ENCODE assay signal across 8 mouse cellular contexts in the genomic region with DNA sequence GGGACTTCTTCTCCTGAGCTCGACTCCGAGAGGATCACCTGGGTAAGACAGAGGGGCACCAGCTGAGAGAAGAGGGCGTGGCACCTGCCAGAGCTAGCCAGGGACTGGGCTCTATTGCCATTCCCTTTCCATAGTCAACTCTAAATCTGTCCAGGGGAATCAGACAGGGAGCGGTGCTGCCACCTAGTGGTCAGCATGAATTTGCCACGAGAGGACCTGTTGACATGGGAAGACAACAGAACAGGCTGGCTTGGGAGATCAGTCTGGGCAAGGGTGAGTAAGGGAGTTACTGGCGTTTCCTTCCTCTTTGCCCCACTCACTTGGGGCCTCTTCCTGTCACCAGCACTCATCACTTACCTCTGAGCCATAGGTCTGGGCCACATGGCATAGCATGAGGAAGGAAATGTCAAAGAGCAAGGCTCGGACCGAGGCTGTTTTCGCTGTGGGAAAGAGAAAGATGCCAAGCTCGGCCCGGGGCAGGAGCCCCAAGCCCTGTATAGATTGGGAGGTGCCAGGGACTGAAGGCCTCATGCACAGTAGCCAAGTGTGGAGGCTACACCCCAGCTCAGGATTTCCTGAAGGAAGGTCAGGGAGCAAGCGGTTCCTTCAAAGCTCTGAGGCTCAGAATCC. TPM values are rescaled to one million over a fixed set of nuclear protein-coding genes. Genes with fewer than 3 reads are reported as not detected.
DNase-seq lines count a peak whose midpoint lies in the region; ATAC-seq and TF ChIP-seq lines count a peak whose summit lies in the region.

No protein-coding gene starts in this region.

- peak overlapping the region; percentile 10; the same call in 1 of the 2 replicates for H3K27ac ChIP-seq in kidney, adult 2 months (ENCODE audit: insufficient read depth, low read depth, low read length)
- no peak overlapping the region for H3K27ac ChIP-seq in limb, embryonic 14.5 days (replicated peaks; ENCODE audit: low read depth, low read length)
- H3K27ac ChIP-seq in midbrain, postnatal 0 days (ENCODE audit: low read depth, low read length): no peak overlapping the region
- peak overlapping the region; percentile 68 for H3K27ac ChIP-seq in stomach, embryonic 16.5 days (ENCODE audit: low read length)

- no peak overlapping the region for H3K4me3 ChIP-seq in kidney, adult 2 months (ENCODE audit: insufficient read depth, low read depth, low read length)
- no peak overlapping the region for H3K4me3 ChIP-seq in limb, embryonic 14.5 days (replicated peaks; ENCODE audit: low read length)
- H3K4me3 ChIP-seq in midbrain, postnatal 0 days (ENCODE audit: low read depth, low read length): no peak overlapping the region
- H3K4me3 ChIP-seq in stomach, embryonic 16.5 days (replicated peaks; ENCODE audit: low read length): no peak overlapping the region

- no peak overlapping the region for H3K4me2 ChIP-seq in limb, embryonic 14.5 days (replicated peaks; ENCODE audit: low read depth, low read length, severe bottlenecking)
- H3K4me2 ChIP-seq in midbrain, postnatal 0 days (ENCODE audit: low read depth, low read length, poor library complexity, severe bottlenecking): no peak overlapping the region
- H3K4me2 ChIP-seq in stomach, embryonic 16.5 days (ENCODE audit: low read depth, low read length): no peak overlapping the region

- no peaks in the 10 kb centered on the region for H3K27me3 ChIP-seq in kidney, adult 2 months (replicated peaks; ENCODE audit: control insufficient read depth, insufficient read depth, low read length)
- no peaks in the 10 kb centered on the region for H3K27me3 ChIP-seq in limb, embryonic 14.5 days (ENCODE audit: control insufficient read depth, insufficient read depth, low read length)
- no peaks in the 10 kb centered on the region for H3K27me3 ChIP-seq in midbrain, postnatal 0 days (ENCODE audit: insufficient read depth, low read length)
- H3K27me3 ChIP-seq in stomach, embryonic 16.5 days (ENCODE audit: control insufficient read depth, insufficient read depth, low read length): no peaks in the 10 kb centered on the region

- DNase-seq in 3T3-L1 (ENCODE audit: low read depth, low spot score): peak; percentile 95
- DNase-seq in adrenal gland, adult 18-20 months (ENCODE audit: low spot score in 2 of 2): peak; percentile 76 to 86
- DNase-seq in embryo, embryonic 11.5 days (ENCODE audit: low read depth, low spot score): peak; percentile 74
- DNase-seq in kidney, adult 2 months: peak; percentile 89
- peak; percentile 80 for DNase-seq in limb, embryonic 14.5 days (ENCODE audit: low spot score)
- peak; percentile 82 for DNase-seq in midbrain, postnatal 0 days (ENCODE audit: low spot score)

- no peaks in the 10 kb centered on the region; the same call in 1 of the 2 replicates for H3K36me3 ChIP-seq in kidney, adult 2 months (ENCODE audit: control insufficient read depth, insufficient read depth, low read length)
- peaks cover 84% of the 10 kb centered on the region for H3K36me3 ChIP-seq in limb, embryonic 14.5 days (ENCODE audit: control insufficient read depth, insufficient read depth, low read length)
- H3K36me3 ChIP-seq in midbrain, postnatal 0 days (ENCODE audit: insufficient read depth, low read length): peaks cover 75% of the 10 kb centered on the region
- H3K36me3 ChIP-seq in stomach, embryonic 16.5 days (ENCODE audit: control insufficient read depth, insufficient read depth, low read length): peaks cover 29% of the 10 kb centered on the region; the same call in 1 of the 2 replicates

- WGBS in kidney, adult 2 months: 31% methylated on average over 12 of the region's 12 CpGs
- 50% methylated on average over 12 of the region's 12 CpGs for WGBS in limb, embryonic 14.5 days
- 57% methylated on average over 12 of the region's 12 CpGs for WGBS in midbrain, postnatal 0 days
- WGBS in stomach, embryonic 16.5 days: 49% methylated on average over 12 of the region's 12 CpGs

- H3K9me3 ChIP-seq in limb, embryonic 14.5 days (ENCODE audit: control insufficient read depth, low read length): no peaks in the 10 kb centered on the region
- no peaks in the 10 kb centered on the region for H3K9me3 ChIP-seq in midbrain, postnatal 0 days (ENCODE audit: low read length)
- no peaks in the 10 kb centered on the region for H3K9me3 ChIP-seq in stomach, embryonic 16.5 days (replicated peaks; ENCODE audit: control insufficient read depth, low read length)

- H3K4me1 ChIP-seq in kidney, adult 2 months (ENCODE audit: control insufficient read depth, insufficient read depth, low read length): peaks cover 21% of the 10 kb centered on the region
- H3K4me1 ChIP-seq in limb, embryonic 14.5 days (ENCODE audit: control insufficient read depth, insufficient read depth, low read length): peaks cover 9% of the 10 kb centered on the region; the same call in 1 of the 2 replicates
- no peaks in the 10 kb centered on the region for H3K4me1 ChIP-seq in midbrain, postnatal 0 days (ENCODE audit: insufficient read depth, low read length)
- H3K4me1 ChIP-seq in stomach, embryonic 16.5 days (ENCODE audit: control insufficient read depth, insufficient read depth, low read length): peaks cover 26% of the 10 kb centered on the region

- peak; percentile 77 for ATAC-seq in granulocyte monocyte progenitor cell, adult 5-6 weeks (replicated peaks; ENCODE audit: poor library complexity, severe bottlenecking)
- peak; percentile 31; the same call in 1 of the 2 replicates for ATAC-seq in limb, embryonic 14.5 days (ENCODE audit: low FRiP score, low read depth)
- peak; percentile 34 for ATAC-seq in midbrain, postnatal 0 days (ENCODE audit: low FRiP score)
- ATAC-seq in stomach, embryonic 16.5 days (ENCODE audit: insufficient read depth, low FRiP score): peak; percentile 19

- TF ChIP-seq CTCF in kidney, adult 2 months (conservative IDR thresholded peaks at IDR 0.05; ENCODE audit: insufficient read depth, insufficient read length, low read depth, low read length): peak; percentile 96
- TF ChIP-seq CTCF in midbrain, postnatal 0 days (IDR thresholded peaks at IDR 0.05): peak; percentile 95

- no peak for TF ChIP-seq POLR2A in kidney, adult 2 months (IDR thresholded peaks at IDR 0.05; ENCODE audit: low read depth, low read length)
- TF ChIP-seq POLR2A in limb, embryonic 14.5 days (IDR thresholded peaks at IDR 0.05; ENCODE audit: borderline replicate concordance, extremely low read depth, insufficient read depth, insufficient read length): no peak

- H3K9ac ChIP-seq in limb, embryonic 14.5 days (ENCODE audit: low read depth, low read length, severe bottlenecking): no peak overlapping the region
- no peak overlapping the region for H3K9ac ChIP-seq in midbrain, postnatal 0 days (replicated peaks; ENCODE audit: low read length, poor library complexity, severe bottlenecking)
- H3K9ac ChIP-seq in stomach, embryonic 16.5 days (ENCODE audit: low read length): 0 out of 2 replicates have a peak overlapping the region, but pooled peaks have one; percentile 46

RNA-seq across cellular contexts. Expression of a gene that starts 9.5 kb away (rescaled TPM):
- total RNA-seq in adrenal gland, adult 18-20 months (2021): not detected
- total RNA-seq in granulocyte monocyte progenitor cell, adult 5-6 weeks (2014; fragmentation: Nextera tagmentation): not detected in 2 replicates
- not detected in 2 replicates for total RNA-seq in granulocyte monocyte progenitor cell, adult 5-6 weeks (2017)
- polyA plus RNA-seq in kidney, adult 2 months (2012; rRNA removed): not detected in 2 replicates
- polyA plus RNA-seq in limb, embryonic 14.5 days (2012; rRNA removed): 0.11 TPM in 1 of 2 replicates, not detected in the other
- not detected in 2 replicates for polyA plus RNA-seq in limb, embryonic 14.5 days (2014; fragmentation: Nextera tagmentation; extraction: Ambion mirVana)
- total RNA-seq in midbrain, postnatal 0 days (2014; rRNA removed): not detected in 2 replicates
- polyA plus RNA-seq in midbrain, postnatal 0 days (2015; fragmentation: Nextera tagmentation; extraction: Ambion mirVana): not detected in 2 replicates
- polyA plus RNA-seq in stomach, embryonic 16.5 days (2015; fragmentation: Nextera tagmentation; extraction: Ambion mirVana): not detected in 2 replicates

RNA-seq across cellular contexts. Expression of a gene that starts 18.7 kb away (rescaled TPM):
- 10 to 100 TPM; 46.1 to 49.2 TPM for total RNA-seq in adrenal gland, adult 18-20 months (2021)
- 57.3 and 68.2 TPM in 2 replicates for total RNA-seq in granulocyte monocyte progenitor cell, adult 5-6 weeks (2014; fragmentation: Nextera tagmentation)
- 37.6 and 42.6 TPM in 2 replicates for total RNA-seq in granulocyte monocyte progenitor cell, adult 5-6 weeks (2017)
- 45.3 and 54.1 TPM in 2 replicates for polyA plus RNA-seq in kidney, adult 2 months (2012; rRNA removed)
- 83.4 and 104 TPM in 2 replicates for polyA plus RNA-seq in limb, embryonic 14.5 days (2012; rRNA removed)
- polyA plus RNA-seq in limb, embryonic 14.5 days (2014; fragmentation: Nextera tagmentation; extraction: Ambion mirVana): 43.9 and 48.3 TPM in 2 replicates
- 66.6 and 81.2 TPM in 2 replicates for total RNA-seq in midbrain, postnatal 0 days (2014; rRNA removed)
- 52.2 and 59.8 TPM in 2 replicates for polyA plus RNA-seq in midbrain, postnatal 0 days (2015; fragmentation: Nextera tagmentation; extraction: Ambion mirVana)
- polyA plus RNA-seq in stomach, embryonic 16.5 days (2015; fragmentation: Nextera tagmentation; extraction: Ambion mirVana): 42.2 and 44.2 TPM in 2 replicates

RNA-seq across cellular contexts. Expression of a gene that starts 28.2 kb away (rescaled TPM):
- 100 to 1,000 TPM; 114 to 118 TPM for total RNA-seq in adrenal gland, adult 18-20 months (2021)
- total RNA-seq in granulocyte monocyte progenitor cell, adult 5-6 weeks (2014; fragmentation: Nextera tagmentation): 77.3 and 81.3 TPM in 2 replicates
- 67.4 and 90.0 TPM in 2 replicates for total RNA-seq in granulocyte monocyte progenitor cell, adult 5-6 weeks (2017)
- polyA plus RNA-seq in kidney, adult 2 months (2012; rRNA removed): 307 and 331 TPM in 2 replicates
- polyA plus RNA-seq in limb, embryonic 14.5 days (2012; rRNA removed): 208 and 228 TPM in 2 replicates
- polyA plus RNA-seq in limb, embryonic 14.5 days (2014; fragmentation: Nextera tagmentation; extraction: Ambion mirVana): 141 and 145 TPM in 2 replicates
- total RNA-seq in midbrain, postnatal 0 days (2014; rRNA removed): 114 and 129 TPM in 2 replicates
- 182 and 183 TPM in 2 replicates for polyA plus RNA-seq in midbrain, postnatal 0 days (2015; fragmentation: Nextera tagmentation; extraction: Ambion mirVana)
- 147 and 157 TPM in 2 replicates for polyA plus RNA-seq in stomach, embryonic 16.5 days (2015; fragmentation: Nextera tagmentation; extraction: Ambion mirVana)

RNA-seq across cellular contexts. Expression of a gene that starts 29.9 kb away (rescaled TPM):
- 10 to 100 TPM; 90.2 to 91.0 TPM for total RNA-seq in adrenal gland, adult 18-20 months (2021)
- 39.3 and 39.5 TPM in 2 replicates for total RNA-seq in granulocyte monocyte progenitor cell, adult 5-6 weeks (2014; fragmentation: Nextera tagmentation)
- total RNA-seq in granulocyte monocyte progenitor cell, adult 5-6 weeks (2017): 23.0 and 24.2 TPM in 2 replicates
- 92.7 and 97.2 TPM in 2 replicates for polyA plus RNA-seq in kidney, adult 2 months (2012; rRNA removed)
- polyA plus RNA-seq in limb, embryonic 14.5 days (2012; rRNA removed): 149 and 157 TPM in 2 replicates
- polyA plus RNA-seq in limb, embryonic 14.5 days (2014; fragmentation: Nextera tagmentation; extraction: Ambion mirVana): 55.9 and 63.2 TPM in 2 replicates
- total RNA-seq in midbrain, postnatal 0 days (2014; rRNA removed): 774 and 843 TPM in 2 replicates
- polyA plus RNA-seq in midbrain, postnatal 0 days (2015; fragmentation: Nextera tagmentation; extraction: Ambion mirVana): 165 and 182 TPM in 2 replicates
- polyA plus RNA-seq in stomach, embryonic 16.5 days (2015; fragmentation: Nextera tagmentation; extraction: Ambion mirVana): 32.9 and 37.8 TPM in 2 replicates

RNA-seq across cellular contexts. Expression of a gene that starts 46.4 kb away (rescaled TPM):
- total RNA-seq in adrenal gland, adult 18-20 months (2021): not detected
- not detected in 2 replicates for total RNA-seq in granulocyte monocyte progenitor cell, adult 5-6 weeks (2014; fragmentation: Nextera tagmentation)
- total RNA-seq in granulocyte monocyte progenitor cell, adult 5-6 weeks (2017): not detected in 2 replicates
- polyA plus RNA-seq in kidney, adult 2 months (2012; rRNA removed): not detected in 2 replicates
- 0.14 and 0.16 TPM in 2 replicates for polyA plus RNA-seq in limb, embryonic 14.5 days (2012; rRNA removed)
- 0.47 and 0.55 TPM in 2 replicates for polyA plus RNA-seq in limb, embryonic 14.5 days (2014; fragmentation: Nextera tagmentation; extraction: Ambion mirVana)
- total RNA-seq in midbrain, postnatal 0 days (2014; rRNA removed): 0.05 TPM in 1 of 2 replicates, not detected in the other
- polyA plus RNA-seq in midbrain, postnatal 0 days (2015; fragmentation: Nextera tagmentation; extraction: Ambion mirVana): 0.11 TPM in 1 of 2 replicates, not detected in the other
- 3.7 and 8.3 TPM in 2 replicates for polyA plus RNA-seq in stomach, embryonic 16.5 days (2015; fragmentation: Nextera tagmentation; extraction: Ambion mirVana)

Comparison
In these comparisons a context has a peak if more than half of its experiments do, and no peak if none do; other contexts are left out.
1. ATAC-seq: peak in every context shown above with its lines; median percentile 77 in granulocyte monocyte progenitor cell, adult 5-6 weeks; 34 in midbrain, postnatal 0 days; 31 in limb, embryonic 14.5 days; 19 in stomach, embryonic 16.5 days.
2. H3K27ac ChIP-seq: peak in kidney, adult 2 months (single experiment) and stomach, embryonic 16.5 days (single experiment); none in limb, embryonic 14.5 days (single experiment) and midbrain, postnatal 0 days (single experiment).
3. Peak in every context shown above with its lines, with median percentiles within 50 percentile points of each other: DNase-seq.